Mouse (Mus musculus) cerebellum, adult 2 months (tissue): ENCODE results near the gene Ran.

Experiments
- CTCF ChIP-seq: fragments of 200-500 bp; IDR thresholded peaks from 2 replicates; pipeline ENCODE4 v1.5.1; 2011; ENCODE audit warnings: low read depth, mild to moderate bottlenecking, control low read depth, low read length, moderate library complexity, borderline replicate concordance; ENCODE audit not compliant: insufficient read depth
- POLR2A ChIP-seq: fragments of 200-500 bp; IDR thresholded peaks from 2 replicates; pipeline ENCODE4 v1.6.1; 2011; ENCODE audit warnings: low read length, control low read depth, borderline replicate concordance; ENCODE audit not compliant: insufficient read depth

- TF ChIP-seq POLR2A (no peak), CTCF (no peak)
Observed at GRCm38 (mm10) chr5:129015540-129015939, 4.3 kb upstream of the Ran start.
